Mouse (Mus musculus) right cerebral cortex, adult 18-20 months (tissue): ENCODE results near the gene Ugt1a7c.
"Not testable (repeated sequence)": the region's sequence is repeated elsewhere in the genome, so short reads cannot be mapped to it uniquely, and the experiment has no call there.

ENCODE experiments used
- DNase-seq: peaks from one replicate; pipeline ENCODE4 v3.0.0; 2022; ENCODE audit warnings: mixed read lengths

The Ugt1a7c gene

DNA sequence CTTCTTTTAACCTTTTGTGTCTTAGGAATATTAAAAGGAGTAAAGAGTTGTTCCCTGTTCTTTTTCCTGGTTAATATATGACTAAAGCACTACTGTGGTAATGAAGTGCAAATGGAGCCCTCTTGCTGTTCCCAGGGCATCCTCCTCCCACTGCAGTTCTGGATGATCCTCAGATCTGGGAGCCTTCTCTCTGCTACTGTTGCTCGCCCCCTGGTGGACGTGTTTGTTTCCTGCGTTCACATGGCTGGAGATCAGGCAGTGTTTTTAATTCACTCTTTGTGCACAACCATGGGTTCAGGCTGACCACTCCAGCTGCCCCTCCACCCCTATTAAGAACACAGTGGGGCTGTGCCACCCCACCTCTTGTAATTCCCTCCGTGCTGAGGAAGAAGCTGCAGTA is 25.7 kb downstream of the Ugt1a7c start:
- DNase-seq = not testable (repeated sequence)

DNA sequence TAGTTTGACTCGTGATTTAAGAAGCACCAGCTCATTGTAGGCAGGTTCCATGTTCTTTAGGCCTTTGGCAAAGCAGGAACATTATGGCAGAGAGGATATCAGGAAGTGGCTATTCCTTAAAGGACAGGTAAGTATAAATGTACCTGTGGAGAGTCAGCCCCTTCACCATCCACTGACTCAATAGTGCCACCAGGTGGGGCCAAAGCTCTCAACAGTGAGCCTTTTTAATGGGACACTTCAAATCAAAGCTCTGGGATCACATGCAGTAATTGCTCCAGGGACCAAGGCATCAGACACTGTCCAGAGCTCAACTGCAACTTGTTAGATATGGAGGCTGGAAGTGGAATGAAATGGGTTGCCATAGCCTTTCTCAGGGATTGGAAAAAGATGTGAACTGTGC is 26.7 kb downstream of the Ugt1a7c start:
- not testable (repeated sequence) for DNase-seq

- DNase-seq = not testable (repeated sequence)
Observed at GRCm38 (mm10) chr1:88125827-88126360, 31.0 kb downstream of the Ugt1a7c start.

- DNase-seq = not testable (repeated sequence)
Observed at GRCm38 (mm10) chr1:88129091-88129490, 34.2 kb downstream of the Ugt1a7c start.

GRCm38 (mm10) chr1:88130223-88130622 is 35.4 kb downstream of the Ugt1a7c start:
- DNase-seq = not testable (repeated sequence)

DNA sequence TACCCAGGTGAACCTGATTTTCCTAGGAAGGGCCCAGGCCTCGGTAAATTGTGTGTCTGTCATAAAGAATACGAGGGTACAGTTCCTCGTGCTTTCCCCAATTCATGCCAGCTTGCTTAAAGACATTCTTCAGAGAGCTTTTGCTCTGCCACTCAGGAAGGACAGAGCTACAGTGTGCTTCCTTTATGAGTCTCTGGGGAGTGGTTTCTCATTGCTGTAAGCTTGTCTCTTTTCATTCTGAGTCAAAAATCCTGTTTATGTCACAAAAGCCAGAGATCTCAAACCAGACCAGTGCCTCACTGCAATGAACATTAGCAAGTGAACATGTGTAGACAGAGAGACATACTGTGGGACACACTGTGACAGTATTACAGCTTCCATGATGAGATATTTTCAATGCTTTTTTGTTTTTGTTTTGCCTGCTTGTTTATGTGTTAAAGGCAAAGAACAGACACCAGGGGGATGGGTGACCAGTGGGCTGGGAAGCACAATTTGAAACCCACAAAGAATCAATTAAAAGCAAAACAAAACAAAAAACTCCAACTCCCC is 39.1 kb downstream of the Ugt1a7c start:
- no peak for DNase-seq

DNA sequence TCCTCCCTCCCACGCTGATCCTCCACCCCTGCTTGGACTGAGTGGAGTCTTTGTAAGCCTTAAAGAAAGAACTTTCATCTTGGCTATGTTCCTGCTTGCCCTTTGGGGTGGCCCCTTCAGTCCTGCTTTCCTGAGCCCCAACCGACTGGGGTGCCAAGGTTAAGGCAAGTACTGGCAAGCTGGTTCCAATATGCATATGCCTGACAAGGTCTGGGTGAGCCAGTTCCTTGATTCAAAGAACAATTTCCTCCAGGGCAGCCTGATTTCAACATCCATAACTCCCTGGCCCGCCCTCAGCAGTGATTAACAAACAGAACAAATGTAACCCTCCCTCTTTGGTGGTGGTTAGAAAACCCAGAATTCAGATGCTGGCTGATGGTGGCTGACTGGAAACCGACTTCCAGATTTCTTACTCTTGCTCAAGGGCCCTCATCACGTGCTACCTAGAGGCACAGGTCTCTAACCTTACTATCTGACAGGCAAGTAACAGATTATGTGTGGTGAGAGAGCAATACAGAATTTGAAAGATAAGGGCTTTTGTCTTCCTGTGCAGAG is 39.7 kb downstream of the Ugt1a7c start, which contains the start of gene Ugt1a6a:
Ugt1a6a (plus strand) TSS at position 353 of the 555 bp plus-strand sequence.
- peak; percentile 3 for DNase-seq

GRCm38 (mm10) chr1:88135229-88135904 is 40.5 kb downstream of the Ugt1a7c start:
- not testable (repeated sequence) for DNase-seq

DNA sequence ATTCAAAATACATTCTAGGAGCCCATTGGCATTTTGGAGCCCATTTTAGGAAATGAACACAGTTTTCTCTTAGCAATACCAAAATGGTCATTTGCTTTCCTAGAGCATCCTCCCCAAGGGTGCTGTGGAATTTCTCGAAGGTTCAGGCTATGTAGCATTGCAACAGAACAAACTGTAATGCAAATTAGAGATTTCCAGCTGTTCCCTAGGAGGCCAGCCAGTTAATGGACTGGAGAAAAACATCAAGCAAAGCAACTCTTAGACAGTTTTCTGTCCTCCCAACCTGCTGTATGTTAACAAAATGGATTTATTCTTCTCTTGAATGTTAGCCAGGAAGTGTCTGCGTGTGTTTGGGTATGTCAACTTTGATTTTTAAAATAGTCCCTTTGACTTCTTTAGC is 41.8 kb downstream of the Ugt1a7c start:
- no peak for DNase-seq

DNA sequence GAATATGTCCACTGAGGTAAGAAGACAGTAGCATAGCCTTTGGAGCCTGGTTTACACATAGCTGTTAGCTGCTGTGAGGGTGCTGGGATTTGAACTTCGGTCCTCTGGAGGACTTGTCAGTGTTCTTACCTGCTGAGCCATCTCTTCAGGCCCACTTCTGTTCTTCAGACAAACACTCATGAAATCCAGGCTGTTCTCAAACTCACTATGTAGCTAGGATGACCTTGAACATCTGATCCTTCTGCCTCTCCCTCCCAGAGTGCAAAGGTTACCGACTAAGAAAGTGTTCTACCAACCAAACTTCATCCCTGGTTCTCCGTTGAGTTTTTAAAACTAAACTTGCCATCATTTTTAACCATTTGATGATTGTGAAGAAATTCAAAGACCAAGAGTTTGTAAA is 42.4 kb downstream of the Ugt1a7c start:
- DNase-seq = no peak

DNA sequence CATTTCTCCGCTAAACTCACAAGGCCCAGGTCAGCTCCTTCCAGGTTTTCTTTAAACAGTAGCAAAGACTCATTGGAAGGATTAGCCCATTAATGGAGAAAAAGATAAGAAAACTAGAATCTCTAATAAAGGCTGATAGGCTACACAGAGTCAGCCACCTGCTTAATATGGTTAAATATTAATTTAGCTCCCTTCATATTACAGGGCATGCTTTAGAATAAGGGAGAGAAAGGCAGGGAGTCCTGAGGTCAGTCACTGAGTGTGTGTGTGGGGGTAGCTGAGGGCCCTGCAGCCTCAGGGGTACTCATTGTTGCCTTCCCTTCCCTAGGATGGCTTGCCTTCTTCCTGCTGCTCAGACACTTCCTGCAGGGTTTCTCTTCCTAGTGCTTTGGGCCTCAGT is 43.3 kb downstream of the Ugt1a7c start:
- DNase-seq = no peak

DNA sequence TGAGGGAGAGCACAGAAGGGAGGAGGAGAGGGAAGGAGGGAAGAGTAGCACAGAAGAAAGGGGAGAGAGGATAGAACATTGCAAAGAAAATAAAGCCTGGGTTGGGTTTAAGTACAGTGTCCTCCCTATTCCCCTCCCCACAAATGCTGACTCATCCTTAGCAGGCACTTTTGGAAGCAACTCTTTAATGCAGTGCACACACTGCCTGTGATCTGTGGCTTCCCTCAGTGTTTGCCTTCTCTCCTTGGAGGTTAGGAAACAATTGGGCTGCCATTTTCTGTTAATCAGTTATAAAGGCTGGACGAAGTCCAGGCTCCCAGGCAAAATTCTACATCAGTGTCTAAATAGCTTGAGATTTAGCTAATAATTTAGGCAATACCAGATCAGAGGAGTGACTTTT is 45.6 kb downstream of the Ugt1a7c start:
- DNase-seq = not testable (repeated sequence)

DNA sequence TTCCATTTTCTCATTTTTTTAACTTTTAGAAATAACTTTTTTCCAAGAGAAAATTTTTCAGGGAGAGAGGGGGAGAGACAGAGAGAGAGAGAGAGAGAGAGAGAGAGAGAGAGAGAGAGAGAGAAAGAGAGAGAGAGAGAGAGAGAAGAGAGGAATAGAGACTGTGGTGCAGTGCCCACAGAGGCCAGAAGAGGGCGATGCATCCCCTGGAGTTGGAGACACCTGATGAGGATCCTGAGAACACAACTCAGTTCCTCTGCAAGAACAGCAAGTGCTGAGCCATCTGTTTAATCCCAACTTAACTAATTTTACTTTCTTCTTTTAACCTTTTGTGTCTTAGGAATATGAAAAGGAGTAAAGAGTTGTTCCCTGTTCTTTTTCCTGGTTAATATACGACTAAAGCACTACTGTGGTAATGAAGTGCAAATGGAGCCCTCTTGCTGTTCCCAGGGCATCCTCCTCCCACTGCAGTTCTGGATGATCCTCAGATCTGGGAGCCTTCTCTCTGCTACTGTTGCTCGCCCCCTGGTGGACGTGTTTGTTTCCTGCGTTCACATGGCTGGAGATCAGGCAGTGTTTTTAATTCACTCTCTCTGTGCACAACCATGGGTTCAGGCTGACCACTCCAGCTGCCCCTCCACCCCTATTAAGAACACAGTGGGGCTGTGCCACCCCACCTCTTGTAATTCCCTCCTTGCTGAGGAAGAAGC is 49.3 kb downstream of the Ugt1a7c start:
- peak; percentile 20 for DNase-seq

- DNase-seq = not testable (repeated sequence)
Observed at GRCm38 (mm10) chr1:88145278-88145677, 50.4 kb downstream of the Ugt1a7c start.

GRCm38 (mm10) chr1:88150133-88150532 is 55.3 kb downstream of the Ugt1a7c start:
- not testable (repeated sequence) for DNase-seq

DNA sequence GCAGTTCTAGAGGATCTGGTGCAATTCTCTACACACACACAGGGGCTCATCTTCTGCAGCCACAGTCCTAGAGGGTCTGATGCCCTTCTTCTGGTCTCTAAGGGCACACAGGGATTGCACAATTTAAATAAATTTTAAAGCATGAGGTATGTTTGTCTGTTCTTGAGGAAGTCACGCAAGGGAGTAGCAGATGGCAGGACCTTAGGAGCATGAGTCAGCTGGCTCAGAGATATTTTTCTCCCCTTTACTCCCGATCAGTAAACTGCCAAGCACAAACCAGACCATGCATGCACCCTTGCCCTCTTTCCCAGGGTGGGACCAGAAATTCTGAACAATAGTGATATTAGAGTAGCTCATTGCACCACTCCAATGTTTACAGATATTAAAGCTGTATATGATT is 63.6 kb downstream of the Ugt1a7c start:
- no peak for DNase-seq

DNA sequence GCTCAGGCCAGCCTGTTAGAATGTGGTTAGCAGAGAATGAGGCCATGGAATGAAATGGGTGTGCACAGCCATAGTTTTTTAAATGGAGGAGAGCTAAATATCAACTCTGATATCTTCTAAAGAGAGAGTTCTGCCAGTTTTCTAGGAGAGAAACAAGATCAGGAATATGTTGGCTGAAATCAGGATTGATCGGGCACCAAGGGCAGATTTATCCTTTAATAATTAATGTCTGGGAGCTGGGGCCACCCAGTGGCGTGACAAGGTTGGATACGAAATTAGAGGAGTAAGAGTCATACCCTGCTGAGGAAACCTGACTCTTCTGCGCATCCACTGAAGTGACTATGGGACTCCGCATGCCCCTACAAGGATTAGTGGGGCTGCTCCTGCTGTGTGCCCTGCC is 70.8 kb downstream of the Ugt1a7c start, which contains the start of gene Ugt1a5:
Ugt1a5 (plus strand) TSS at position 302 of the 400 bp plus-strand sequence.
- DNase-seq = no peak

- not testable (repeated sequence) for DNase-seq
Observed at GRCm38 (mm10) chr1:88172190-88172589, 77.3 kb downstream of the Ugt1a7c start.

GRCm38 (mm10) chr1:88179657-88180056 is 84.8 kb downstream of the Ugt1a7c start:
- no peak for DNase-seq

DNA sequence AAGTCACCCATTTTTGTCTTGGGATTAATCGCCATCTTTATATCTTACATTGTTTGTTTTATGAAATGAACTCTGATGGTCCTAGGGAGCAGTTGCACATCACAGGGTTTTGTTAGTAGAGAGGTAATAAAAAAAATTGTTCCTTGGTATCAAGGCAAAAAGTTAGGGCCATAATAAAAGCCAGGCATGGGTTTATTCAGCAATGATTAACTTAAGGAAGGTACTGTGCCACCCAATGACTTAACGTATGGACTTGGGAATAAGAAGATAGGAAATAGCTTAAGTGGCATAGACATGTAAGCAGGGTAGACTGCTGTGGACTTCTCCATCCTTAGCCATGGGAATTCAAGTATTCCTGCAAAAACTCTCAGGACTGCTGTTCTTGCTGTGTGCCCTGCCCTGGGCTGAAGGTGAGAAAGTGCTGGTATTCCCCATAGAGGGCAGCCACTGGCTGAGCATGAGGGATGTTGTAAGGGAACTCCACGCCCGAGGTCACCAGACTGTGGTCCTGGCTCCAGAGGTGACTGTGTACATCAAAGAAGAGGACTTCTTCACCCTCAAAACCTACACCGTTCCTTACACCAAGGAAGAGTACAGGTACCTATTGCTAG is 91.6 kb downstream of the Ugt1a7c start:
- DNase-seq = no peak

- no peak for DNase-seq
Observed at GRCm38 (mm10) chr1:88192136-88192535, 97.3 kb downstream of the Ugt1a7c start.

DNA sequence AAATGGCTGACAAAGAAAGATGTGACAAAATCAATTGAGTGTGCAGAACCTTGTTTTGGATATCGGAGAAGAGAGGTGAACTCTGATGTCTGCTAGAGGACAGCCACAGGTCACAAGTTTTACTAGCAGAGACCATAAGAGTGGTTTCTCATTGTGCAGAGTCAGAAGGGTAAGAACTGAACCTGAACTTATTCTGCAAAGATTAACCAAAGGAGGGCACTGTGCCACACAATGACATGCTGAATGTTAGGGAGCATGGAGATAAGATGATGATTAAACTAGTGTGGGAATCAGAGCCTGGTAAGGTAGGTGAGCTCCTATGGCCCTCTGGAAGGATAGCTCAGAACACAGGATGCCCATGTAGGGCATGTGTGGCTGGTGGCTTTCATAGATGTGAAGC is 100.8 kb downstream of the Ugt1a7c start:
- no peak for DNase-seq

- no peak for DNase-seq
Observed at GRCm38 (mm10) chr1:88197443-88197842, 102.6 kb downstream of the Ugt1a7c start.
